Mouse (Mus musculus) stomach, postnatal 0 days (tissue): ENCODE data around the gene Trarg1. TPM values are rescaled to one million over a fixed set of nuclear protein-coding genes. Genes with fewer than 3 reads are reported as not detected.

Experiments used
- ATAC-seq: fragments of 200-750 bp; cut with Nextera tagmentation; 2 replicates; pipeline ENCODE4 v1.8.0; 2017; ENCODE audit not compliant: low FRiP score, low TSS enrichment
- DNase-seq: peaks from one replicate; pipeline ENCODE4 v3.0.0-alpha.2; 2016; ENCODE audit warnings: low spot score
- H3K27ac ChIP-seq: fragments of 300-500 bp; sonication (generic); replicated peaks from 2 replicates; pipeline ENCODE4 v1.5.1; 2014; ENCODE audit warnings: mild to moderate bottlenecking, control low read depth
- H3K27me3 ChIP-seq: fragments of 300-500 bp; sonication (generic); 2 replicates; pipeline ENCODE4 v1.6.1; 2014; ENCODE audit warnings: low read length; ENCODE audit not compliant: control insufficient read depth, insufficient read depth
- H3K36me3 ChIP-seq: fragments of 300-500 bp; sonication (generic); 2 replicates; pipeline ENCODE4 v1.6.1; 2014; ENCODE audit warnings: low read length, mixed read lengths; ENCODE audit not compliant: control insufficient read depth, insufficient read depth
- H3K4me1 ChIP-seq: fragments of 300-500 bp; sonication (generic); replicated peaks from 2 replicates; pipeline ENCODE4 v1.6.1; 2014; ENCODE audit warnings: antibody characterized with exemption; ENCODE audit not compliant: control insufficient read depth, insufficient read depth
- H3K4me2 ChIP-seq: fragments of 300-500 bp; sonication (generic); replicated peaks from 2 replicates; pipeline ENCODE4 v1.6.1; 2014; ENCODE audit warnings: low read depth, mild to moderate bottlenecking, control low read depth, moderate library complexity
- H3K4me3 ChIP-seq: fragments of 300-500 bp; sonication (generic); 2 replicates; pipeline ENCODE4 v1.5.1; 2014; ENCODE audit warnings: low read depth, low read length, control low read depth
- H3K9ac ChIP-seq: fragments of 300-500 bp; sonication (generic); 2 replicates; pipeline ENCODE4 v1.6.1; 2014; ENCODE audit warnings: mild to moderate bottlenecking, low read length, control low read depth, mixed read lengths
- H3K9me3 ChIP-seq: fragments of 300-500 bp; sonication (generic); 2 replicates; pipeline ENCODE4 v1.6.1; 2016; ENCODE audit warnings: low read length; ENCODE audit not compliant: control insufficient read depth
- CTCF ChIP-seq: IDR thresholded peaks from 2 replicates; pipeline ENCODE4 v1.5.1; 2016; ENCODE audit warnings: antibody characterized with exemption, low read depth, mild to moderate bottlenecking, moderate library complexity
- EP300 ChIP-seq: optimal IDR thresholded peaks from 2 replicates; pipeline ENCODE3; 2016; ENCODE audit warnings: antibody characterized with exemption
- WGBS: fragments of 180-500 bp; shearing (Covaris S2); extraction: QIAGEN DNeasy Blood & Tissue Kit; methylation state at CpG from one replicate; pipeline ENCODE4 v1.1.7; 2014; 5-methylcytosine and 5-hydroxymethylcytosine counted together
- polyA plus RNA-seq: library from polyadenylated mRNA; unstranded; fragments of >200 nt; fragmentation: Nextera tagmentation; extraction: Ambion mirVana; gene quantifications from 2 replicates; pipeline ENCODE4 v1.2.1, GENCODE M21; 2015

The Trarg1 gene
- polyA plus RNA-seq, 1 experiment from 2014 or later: 0.59 TPM

GRCm38 (mm10) chr11:76692096-76692495, 12.5 kb downstream of the Trarg1 start:
- Histone ChIP-seq H3K9me3 (no peaks in the 10 kb centered on the region), H3K27me3 (no peaks in the 10 kb centered on the region), H3K4me1 (no peaks in the 10 kb centered on the region), H3K36me3 (no peaks in the 10 kb centered on the region), H3K4me2 (no peak overlapping the region), H3K27ac (no peak overlapping the region), H3K9ac (no peak overlapping the region), H3K4me3 (no peak overlapping the region)
- DNase-seq (no peak), ATAC-seq (no peak)
- 70% methylated on average over 3 of the region's 3 CpGs for WGBS
- TF ChIP-seq EP300 (no peak), CTCF (no peak)

DNA sequence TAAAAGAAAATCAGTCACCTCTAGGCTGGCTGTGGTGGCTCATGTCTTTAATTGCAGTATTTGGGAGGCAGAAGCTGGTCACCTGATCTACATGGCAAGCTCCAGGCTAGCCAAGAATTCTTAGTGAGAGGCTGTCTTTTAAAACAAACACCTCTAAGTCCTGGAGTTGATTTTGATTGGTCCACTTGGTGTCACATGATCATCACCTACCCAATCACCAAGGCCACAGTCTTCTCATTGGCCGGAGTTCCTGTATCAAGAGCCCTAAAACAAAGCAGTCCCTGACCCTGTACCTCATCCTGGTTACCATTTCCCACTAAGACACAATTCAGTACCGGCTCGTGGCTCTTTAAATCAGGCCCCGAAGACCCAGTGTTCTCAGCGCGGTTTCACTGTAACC, 16.2 kb downstream of the Trarg1 start:
- no peak overlapping the region for H3K4me2 ChIP-seq
- 68% methylated on average over 6 of the region's 6 CpGs for WGBS
- ATAC-seq: no peak

DNA sequence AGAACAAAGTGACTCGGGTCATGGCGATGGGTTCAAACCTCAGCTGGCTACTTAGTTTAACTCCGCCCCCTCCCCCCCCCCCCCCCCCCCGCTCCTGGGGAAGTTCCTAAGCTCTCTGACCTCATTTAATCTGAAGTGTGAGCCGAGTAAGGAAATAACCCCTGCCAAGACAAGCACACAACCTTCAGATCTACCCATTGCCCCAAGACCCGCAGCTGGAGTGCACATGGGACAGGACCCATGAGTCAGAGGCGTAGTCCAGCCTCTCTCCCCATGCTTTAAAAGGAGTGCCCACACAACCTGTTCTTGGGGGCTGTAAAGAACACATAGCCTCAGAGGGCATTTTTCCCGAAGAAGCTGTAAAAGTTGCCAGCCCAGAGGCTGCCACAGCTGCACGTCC, 20.0 kb downstream of the Trarg1 start:
- DNase-seq (no peak), ATAC-seq (no peak)
- Histone ChIP-seq H3K27ac (no peak overlapping the region), H3K9me3 (no peaks in the 10 kb centered on the region), H3K4me1 (no peaks in the 10 kb centered on the region), H3K27me3 (no peaks in the 10 kb centered on the region), H3K4me2 (peak overlapping the region; percentile 27), H3K36me3 (no peaks in the 10 kb centered on the region), H3K9ac (no peak overlapping the region), H3K4me3 (no peak overlapping the region)
- WGBS: 46% methylated on average over 8 of the region's 9 CpGs
- TF ChIP-seq CTCF (no peak), EP300 (no peak)

More for the DNA sequence above, 16.2 kb downstream of the Trarg1 start:
- no peak for DNase-seq
- Histone ChIP-seq H3K4me1 (no peaks in the 10 kb centered on the region), H3K27me3 (no peaks in the 10 kb centered on the region), H3K36me3 (no peaks in the 10 kb centered on the region), H3K9me3 (no peaks in the 10 kb centered on the region), H3K4me3 (no peak overlapping the region), H3K9ac (no peak overlapping the region), H3K27ac (no peak overlapping the region)
- TF ChIP-seq EP300: no peak
- no peak for TF ChIP-seq CTCF

DNA sequence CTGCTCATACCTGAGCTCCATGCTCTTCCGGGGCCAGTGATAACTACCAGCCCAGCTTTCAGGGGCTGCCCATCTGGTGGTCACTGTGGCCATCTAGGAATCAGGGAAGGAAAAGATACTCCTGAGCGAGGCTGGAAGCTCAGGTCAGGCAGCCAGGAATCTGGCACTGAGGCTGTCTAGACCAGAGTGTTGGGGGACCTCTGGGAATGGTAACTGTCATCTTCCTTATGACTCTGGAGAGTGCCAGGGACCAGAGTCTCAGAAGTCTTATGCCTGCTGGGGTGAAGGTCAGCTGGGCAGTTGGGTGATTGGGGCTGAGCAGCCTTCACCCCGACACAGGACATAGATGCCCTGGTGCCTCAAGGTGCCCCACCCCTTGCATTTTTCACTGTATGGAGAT, 28.0 kb downstream of the Trarg1 start:
- Histone ChIP-seq H3K36me3 (no peaks in the 10 kb centered on the region), H3K27me3 (no peaks in the 10 kb centered on the region), H3K4me1 (0 out of 2 replicates have a peak, but pooled peaks cover 3% of the 10 kb centered on the region), H3K4me3 (no peak overlapping the region), H3K27ac (no peak overlapping the region), H3K9ac (no peak overlapping the region), H3K4me2 (no peak overlapping the region), H3K9me3 (no peaks in the 10 kb centered on the region)
- no peak for DNase-seq
- 80% methylated on average over 3 of the region's 3 CpGs for WGBS
- no peak for ATAC-seq
- no peak for TF ChIP-seq EP300
- TF ChIP-seq CTCF: no peak

DNA sequence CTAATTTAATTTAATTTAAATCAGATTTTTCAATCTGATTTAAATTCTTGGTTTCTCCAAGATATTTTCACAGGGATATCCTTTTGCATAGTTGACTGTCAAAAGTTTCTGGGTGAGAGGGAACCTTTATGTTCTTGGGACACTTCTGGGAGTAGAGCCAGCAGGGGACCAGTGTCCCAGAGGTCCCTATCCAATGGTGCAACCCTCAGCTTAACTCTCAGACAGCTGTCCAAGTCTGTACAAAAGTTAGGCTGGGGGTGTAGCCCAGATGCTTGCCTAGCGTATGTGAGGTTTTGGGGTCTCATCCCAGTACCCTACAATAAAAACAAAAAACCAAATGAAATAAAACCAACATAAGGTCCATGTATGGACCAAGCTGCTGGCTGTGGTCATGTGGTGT, 28.5 kb downstream of the Trarg1 start:
- WGBS: 77% methylated on average over 1 of the region's 1 CpGs
- DNase-seq: no peak
- no peaks in the 10 kb centered on the region for H3K36me3 ChIP-seq

DNA sequence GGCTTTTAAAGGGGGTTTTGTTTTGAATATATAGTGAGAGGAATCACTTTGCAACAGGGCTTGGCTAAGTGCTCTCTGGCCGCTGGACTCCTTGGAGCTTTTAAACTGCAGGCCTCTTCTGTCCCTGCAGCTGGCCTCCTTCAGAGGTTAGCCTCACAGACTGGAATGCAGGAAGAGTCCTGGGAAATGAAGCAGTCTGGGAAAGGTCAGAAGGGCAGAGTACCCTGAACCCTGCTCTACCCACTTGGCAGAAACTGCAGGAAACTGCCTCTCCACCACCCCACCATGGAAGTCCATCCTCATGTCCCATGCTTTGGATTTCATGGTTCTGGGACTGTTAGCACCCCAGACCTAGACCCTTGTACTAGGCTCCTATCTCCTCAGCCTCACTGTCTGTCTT, 29.3 kb downstream of the Trarg1 start:
- Histone ChIP-seq H3K36me3 (no peaks in the 10 kb centered on the region), H3K9ac (no peak overlapping the region), H3K27ac (0 out of 2 replicates have a peak overlapping the region, but pooled peaks have one; percentile 13), H3K4me1 (0 out of 2 replicates have a peak, but pooled peaks cover 3% of the 10 kb centered on the region), H3K4me3 (no peak overlapping the region), H3K27me3 (no peaks in the 10 kb centered on the region), H3K4me2 (no peak overlapping the region), H3K9me3 (no peaks in the 10 kb centered on the region)
- no peak for ATAC-seq
- WGBS: 61% methylated on average over 1 of the region's 1 CpGs
- no peak for DNase-seq
- TF ChIP-seq CTCF (no peak), EP300 (no peak)

More for the DNA sequence above, 28.5 kb downstream of the Trarg1 start:
- 0 out of 2 replicates have a peak, but pooled peaks cover 3% of the 10 kb centered on the region for H3K4me1 ChIP-seq
- H3K4me2 ChIP-seq: no peak overlapping the region
- no peak overlapping the region for H3K9ac ChIP-seq
- no peak for ATAC-seq
- H3K27ac ChIP-seq: no peak overlapping the region
- TF ChIP-seq CTCF (no peak), EP300 (no peak)
- H3K27me3 ChIP-seq: no peaks in the 10 kb centered on the region
- H3K4me3 ChIP-seq: no peak overlapping the region
- no peaks in the 10 kb centered on the region for H3K9me3 ChIP-seq
